In the genomic region with DNA sequence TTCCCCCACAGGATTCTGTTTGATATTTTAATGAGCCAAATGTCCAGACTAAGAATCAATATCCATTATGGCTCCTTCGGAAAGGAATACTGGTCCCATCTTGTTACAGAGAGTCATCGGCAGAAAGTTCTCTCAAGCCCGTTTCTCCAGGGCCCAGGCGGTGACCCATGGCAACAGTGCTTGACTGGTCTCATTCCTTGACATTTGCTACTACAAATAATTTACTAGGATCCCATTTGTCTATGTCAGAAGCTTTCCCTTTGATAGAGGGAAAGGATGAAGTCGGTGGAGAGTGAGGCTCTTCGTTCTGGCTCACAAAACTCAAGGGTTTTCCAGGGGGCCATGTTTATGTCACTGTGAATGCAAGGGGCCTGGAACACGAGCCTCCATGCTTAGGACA, we compare ENCODE assay signal across 22 mouse cellular contexts. TPM values are rescaled to one million over a fixed set of nuclear protein-coding genes. Genes with fewer than 3 reads are reported as not detected.
DNase-seq lines count a peak whose midpoint lies in the region; ATAC-seq lines count a peak whose summit lies in the region.
"Had no signal": no experiment of that assay in that cellular context is flagged by ENCODE, and none has a peak within 500 bp of the region (broad histone marks: within the 10 kb centered on the region; RNA-seq: fewer than 3 reads in every experiment).

No protein-coding gene starts in this region.

- H3K9ac ChIP-seq in hindbrain, embryonic 12.5 days: no peak overlapping the region
- no peak overlapping the region for H3K9ac ChIP-seq in kidney, embryonic 15.5 days
- H3K9ac ChIP-seq: embryonic facial prominence, embryonic 13.5 days; embryonic facial prominence, embryonic 15.5 days; forebrain, embryonic 12.5 days had no signal

- no peak overlapping the region for H3K4me2 ChIP-seq in hindbrain, embryonic 12.5 days (replicated peaks)
- no peak overlapping the region for H3K4me2 ChIP-seq in kidney, embryonic 15.5 days
- H3K4me2 ChIP-seq: embryonic facial prominence, embryonic 13.5 days; embryonic facial prominence, embryonic 15.5 days; forebrain, embryonic 12.5 days had no signal

- 0 out of 2 replicates have a peak overlapping the region, but pooled peaks have one; percentile 6 for H3K27ac ChIP-seq in hindbrain, embryonic 10.5 days
- no peak overlapping the region for H3K27ac ChIP-seq in hindbrain, embryonic 12.5 days
- H3K27ac ChIP-seq in kidney, embryonic 15.5 days: no peak overlapping the region
- H3K27ac ChIP-seq: embryonic facial prominence, embryonic 13.5 days; embryonic facial prominence, embryonic 15.5 days; forebrain, embryonic 10.5 days; forebrain, embryonic 12.5 days had no signal

- ATAC-seq in hindbrain, embryonic 12.5 days (ENCODE audit: low FRiP score): no peak
- ATAC-seq in kidney, embryonic 15.5 days (replicated peaks; ENCODE audit: low FRiP score): peak; percentile 78
- ATAC-seq: forebrain, embryonic 14.5 days had no signal

- H3K36me3 ChIP-seq in hindbrain, embryonic 10.5 days: no peaks in the 10 kb centered on the region
- H3K36me3 ChIP-seq in hindbrain, embryonic 12.5 days: no peaks in the 10 kb centered on the region
- H3K36me3 ChIP-seq in kidney, embryonic 15.5 days: no peaks in the 10 kb centered on the region
- H3K36me3 ChIP-seq: embryonic facial prominence, embryonic 13.5 days; embryonic facial prominence, embryonic 15.5 days; forebrain, embryonic 10.5 days; forebrain, embryonic 12.5 days had no signal

- H3K4me1 ChIP-seq in hindbrain, embryonic 10.5 days (replicated peaks): no peaks in the 10 kb centered on the region
- no peaks in the 10 kb centered on the region for H3K4me1 ChIP-seq in hindbrain, embryonic 12.5 days
- H3K4me1 ChIP-seq in kidney, embryonic 15.5 days: peaks cover 6% of the 10 kb centered on the region; the same call in 1 of the 2 replicates
- H3K4me1 ChIP-seq: embryonic facial prominence, embryonic 13.5 days; embryonic facial prominence, embryonic 15.5 days; forebrain, embryonic 10.5 days; forebrain, embryonic 12.5 days had no signal

- H3K27me3 ChIP-seq in hindbrain, embryonic 10.5 days (ENCODE audit: insufficient read depth, poor library complexity, severe bottlenecking): no peaks in the 10 kb centered on the region
- H3K27me3 ChIP-seq in hindbrain, embryonic 12.5 days: no peaks in the 10 kb centered on the region
- no peaks in the 10 kb centered on the region for H3K27me3 ChIP-seq in kidney, embryonic 15.5 days
- H3K27me3 ChIP-seq: embryonic facial prominence, embryonic 13.5 days; embryonic facial prominence, embryonic 15.5 days; forebrain, embryonic 12.5 days had no signal

- no peaks in the 10 kb centered on the region for H3K9me3 ChIP-seq in hindbrain, embryonic 10.5 days
- 0 out of 2 replicates have a peak, but pooled peaks cover 4% of the 10 kb centered on the region for H3K9me3 ChIP-seq in hindbrain, embryonic 12.5 days (replicated peaks)
- no peaks in the 10 kb centered on the region for H3K9me3 ChIP-seq in kidney, embryonic 15.5 days (replicated peaks)
- H3K9me3 ChIP-seq: embryonic facial prominence, embryonic 15.5 days; forebrain, embryonic 10.5 days; forebrain, embryonic 12.5 days had no signal

- 80% methylated on average over 7 of the region's 7 CpGs for WGBS in hindbrain, embryonic 10.5 days
- 65% methylated on average over 7 of the region's 7 CpGs for WGBS in hindbrain, embryonic 12.5 days
- WGBS in kidney, embryonic 15.5 days: 29% methylated on average over 7 of the region's 7 CpGs

- no peak overlapping the region for H3K4me3 ChIP-seq in hindbrain, embryonic 10.5 days
- H3K4me3 ChIP-seq in hindbrain, embryonic 12.5 days: no peak overlapping the region
- no peak overlapping the region for H3K4me3 ChIP-seq in kidney, embryonic 15.5 days (replicated peaks)
- H3K4me3 ChIP-seq: embryonic facial prominence, embryonic 13.5 days; embryonic facial prominence, embryonic 15.5 days; erythroblast, embryonic 14.5 days; forebrain, embryonic 10.5 days; forebrain, embryonic 12.5 days had no signal

- DNase-seq in hindbrain, embryonic 10.5 days (ENCODE audit: low spot score): no peak
- DNase-seq in kidney, adult 9 months: no peak
- peak; percentile 35 to 51 for DNase-seq in kidney, postnatal 4 days
- DNase-seq in kidney, adult 8-10 months: no peak
- DNase-seq: adrenal gland, adult 2 months; adrenal gland, postnatal 10 days; adrenal gland, postnatal 25 days; cerebellum, adult 11 months; cerebellum, adult 18-20 months; cerebellum, adult 8-10 months; cerebellum, adult 9-11 months; cerebellum, postnatal 14 days; cerebellum, postnatal 36 days; embryo, embryonic 11 days had no signal

RNA-seq across cellular contexts. Expression of a gene that starts 52.0 kb away (rescaled TPM):
- 0.47 and 0.50 TPM in 2 replicates for polyA plus RNA-seq in hindbrain, embryonic 10.5 days (2016; fragmentation: Nextera tagmentation; extraction: Ambion mirVana)
- 0.43 and 0.59 TPM in 2 replicates for polyA plus RNA-seq in hindbrain, embryonic 12.5 days (2016; fragmentation: Nextera tagmentation; extraction: Ambion mirVana)
- polyA plus RNA-seq in kidney, embryonic 15.5 days (2015; fragmentation: Nextera tagmentation; extraction: Ambion mirVana): 0.30 and 0.51 TPM in 2 replicates
- polyA plus RNA-seq: erythroblast, embryonic 14.5 days had no signal

Comparison
In these comparisons a context has a peak if more than half of its experiments do, and no peak if none do; other contexts are left out.
1. DNase-seq: peak in kidney, postnatal 4 days (2 of 2); none in hindbrain, embryonic 10.5 days (single experiment), kidney, adult 9 months (single experiment) and kidney, adult 8-10 months (0 of 2).